Mouse (Mus musculus) lung, embryonic 16.5 days (tissue): ENCODE measurements around the gene Mecom. TPM values are rescaled to one million over a fixed set of nuclear protein-coding genes. Genes with fewer than 3 reads are reported as not detected.
"Not testable (repeated sequence)": the region's sequence is repeated elsewhere in the genome, so short reads cannot be mapped to it uniquely, and the experiment has no call there.

ENCODE experiments used
- ATAC-seq: fragments of 200-750 bp; cut with Nextera tagmentation; 2 replicates; pipeline ENCODE4 v1.8.0; 2017; ENCODE audit warnings: low read depth, mild to moderate bottlenecking, moderate library complexity
- H3K27ac ChIP-seq: fragments of 300-500 bp; sonication (generic); 2 replicates; pipeline ENCODE4 v1.5.1; 2014; ENCODE audit warnings: mild to moderate bottlenecking, control low read depth, low read length
- H3K27me3 ChIP-seq: fragments of 300-500 bp; sonication (generic); 2 replicates; pipeline ENCODE4 v1.6.1; 2014; ENCODE audit warnings: low read depth, low read length, mixed read lengths; ENCODE audit not compliant: control insufficient read depth, insufficient read depth
- H3K36me3 ChIP-seq: fragments of 300-500 bp; sonication (generic); 2 replicates; pipeline ENCODE4 v1.6.1; 2014; ENCODE audit warnings: low read length; ENCODE audit not compliant: control insufficient read depth, insufficient read depth
- H3K4me1 ChIP-seq: fragments of 300-500 bp; sonication (generic); replicated peaks from 2 replicates; pipeline ENCODE4 v1.6.1; 2014; ENCODE audit warnings: low read length, mixed read lengths; ENCODE audit not compliant: control insufficient read depth, insufficient read depth
- H3K4me2 ChIP-seq: fragments of 300-500 bp; sonication (generic); 2 replicates; pipeline ENCODE4 v1.6.1; 2014; ENCODE audit warnings: low read depth, low read length, control low read depth
- H3K4me3 ChIP-seq: fragments of 300-500 bp; sonication (generic); 2 replicates; pipeline ENCODE4 v1.5.1; 2014; ENCODE audit warnings: mild to moderate bottlenecking, low read length, control low read depth
- H3K9ac ChIP-seq: fragments of 300-500 bp; sonication (generic); 2 replicates; pipeline ENCODE4 v1.6.1; 2014; ENCODE audit warnings: low read length, control low read depth
- H3K9me3 ChIP-seq: fragments of 300-500 bp; sonication (generic); 2 replicates; pipeline ENCODE4 v1.6.1; 2016; ENCODE audit warnings: low read length; ENCODE audit not compliant: control insufficient read depth
- WGBS: fragments of 180-500 bp; shearing (Covaris S2); extraction: QIAGEN DNeasy Blood & Tissue Kit; methylation state at CpG from one replicate; pipeline ENCODE4 v1.1.7; 2014; 5-methylcytosine and 5-hydroxymethylcytosine counted together
- polyA plus RNA-seq: library from polyadenylated mRNA; unstranded; fragments of >200 nt; fragmentation: Nextera tagmentation; extraction: Ambion mirVana; gene quantifications from 2 replicates; pipeline ENCODE4 v1.2.1, GENCODE M21; 2015

Gene Mecom
- polyA plus RNA-seq, 1 experiment from 2014 or later: 73.4 TPM

DNA sequence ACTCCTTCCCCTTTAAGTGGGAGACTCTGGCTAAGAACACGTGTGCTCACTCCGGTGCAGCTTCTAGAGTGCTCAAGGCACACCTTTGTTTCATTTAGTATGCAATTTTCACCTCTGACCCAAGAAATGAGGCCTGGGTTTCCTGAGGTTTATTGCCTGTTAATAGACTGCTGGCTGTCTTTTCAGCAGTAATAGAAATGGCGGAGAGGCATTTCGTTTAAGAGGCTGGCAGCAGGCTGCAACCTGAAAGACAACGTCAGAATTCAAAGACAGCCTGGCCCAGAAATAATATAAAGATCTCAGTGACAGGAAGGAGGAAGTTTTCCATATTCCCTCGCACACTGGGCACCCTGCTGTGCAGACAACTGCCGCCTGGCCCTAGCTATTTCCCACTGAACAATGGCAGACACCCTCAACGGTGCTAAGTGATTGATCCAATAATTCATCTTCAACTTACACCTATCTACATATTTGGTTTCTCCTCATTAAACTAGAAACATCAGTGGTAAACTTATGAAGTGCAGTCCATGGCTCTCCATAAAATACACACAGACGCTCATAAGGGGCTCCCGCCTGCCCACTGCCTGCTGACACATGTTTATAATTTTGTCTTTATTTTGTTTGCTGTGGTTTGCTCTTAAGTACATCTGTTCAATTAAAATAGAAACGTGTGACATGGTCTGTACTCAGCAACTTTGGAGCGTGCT is 319.7 kb downstream of the Mecom start:
- H3K36me3 ChIP-seq: no peaks in the 10 kb centered on the region
- H3K4me1 ChIP-seq: peaks cover 6% of the 10 kb centered on the region; the same call in 1 of the 2 replicates
- no peak overlapping the region for H3K4me3 ChIP-seq
- no peak overlapping the region for H3K9ac ChIP-seq
- no peak for ATAC-seq
- H3K9me3 ChIP-seq: no peaks in the 10 kb centered on the region
- no peak overlapping the region for H3K4me2 ChIP-seq
- WGBS: 31% methylated on average over 12 of the region's 12 CpGs
- peak overlapping the region; percentile 47 for H3K27ac ChIP-seq
- no peaks in the 10 kb centered on the region for H3K27me3 ChIP-seq

DNA sequence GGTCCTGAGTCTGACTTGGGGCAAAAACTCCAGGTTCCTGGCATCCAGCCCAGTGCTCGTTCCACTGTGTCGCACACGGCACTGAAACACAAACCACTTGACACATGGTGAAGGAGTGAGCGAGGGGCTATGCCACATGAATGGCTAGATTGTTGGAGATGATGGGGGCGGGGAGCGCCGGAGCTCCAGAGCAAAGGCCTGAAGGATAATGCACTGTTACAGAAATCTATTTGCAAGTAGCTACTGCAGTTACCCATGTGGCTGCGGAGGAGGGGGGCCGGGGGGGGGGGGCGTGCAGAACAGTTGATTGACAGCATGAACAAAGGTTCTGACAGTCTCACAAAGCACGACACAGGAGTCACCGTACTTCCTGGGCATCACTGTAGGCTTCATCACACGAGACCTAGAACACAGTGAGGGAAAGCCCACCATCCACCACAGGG is 320.9 kb downstream of the Mecom start:
- H3K27me3 ChIP-seq: no peaks in the 10 kb centered on the region

DNA sequence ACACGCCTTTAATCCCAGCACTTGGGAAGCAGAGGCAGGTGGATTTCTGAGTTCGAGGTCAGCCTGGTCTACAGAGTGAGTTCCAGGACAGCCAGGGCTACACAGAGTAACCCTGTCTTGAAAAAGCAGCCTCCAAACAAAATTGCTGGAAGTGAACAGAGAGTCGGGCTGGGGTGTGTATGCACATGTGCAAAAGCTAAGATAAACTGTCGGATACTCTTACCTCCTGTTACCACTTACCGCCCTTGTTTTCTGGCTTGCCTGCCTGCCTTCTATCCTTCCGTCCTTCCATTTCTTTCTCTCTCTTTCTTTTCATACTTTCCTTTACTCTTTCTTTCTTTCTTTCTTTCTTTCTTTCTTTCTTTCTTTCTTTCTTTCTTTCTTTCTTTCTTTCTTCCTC is 322.6 kb downstream of the Mecom start:
- H3K27ac ChIP-seq, H3K27me3 ChIP-seq, H3K9ac ChIP-seq, ATAC-seq, H3K9me3 ChIP-seq, H3K36me3 ChIP-seq, H3K4me3 ChIP-seq, H3K4me2 ChIP-seq: not testable (repeated sequence)
- WGBS: 66% methylated on average over 6 of the region's 6 CpGs
- H3K4me1 ChIP-seq: peaks cover 14% of the 10 kb centered on the region

More for the DNA sequence above, 320.9 kb downstream of the Mecom start:
- H3K36me3 ChIP-seq: no peaks in the 10 kb centered on the region
- peak; percentile 91 for ATAC-seq
- no peak overlapping the region for H3K4me3 ChIP-seq
- peaks cover 6% of the 10 kb centered on the region; the same call in 1 of the 2 replicates for H3K4me1 ChIP-seq
- H3K9me3 ChIP-seq: no peaks in the 10 kb centered on the region
- no peak overlapping the region for H3K9ac ChIP-seq
- WGBS: 43% methylated on average over 12 of the region's 13 CpGs
- H3K4me2 ChIP-seq: no peak overlapping the region
- H3K27ac ChIP-seq: peak overlapping the region; percentile 37; the same call in 1 of the 2 replicates

DNA sequence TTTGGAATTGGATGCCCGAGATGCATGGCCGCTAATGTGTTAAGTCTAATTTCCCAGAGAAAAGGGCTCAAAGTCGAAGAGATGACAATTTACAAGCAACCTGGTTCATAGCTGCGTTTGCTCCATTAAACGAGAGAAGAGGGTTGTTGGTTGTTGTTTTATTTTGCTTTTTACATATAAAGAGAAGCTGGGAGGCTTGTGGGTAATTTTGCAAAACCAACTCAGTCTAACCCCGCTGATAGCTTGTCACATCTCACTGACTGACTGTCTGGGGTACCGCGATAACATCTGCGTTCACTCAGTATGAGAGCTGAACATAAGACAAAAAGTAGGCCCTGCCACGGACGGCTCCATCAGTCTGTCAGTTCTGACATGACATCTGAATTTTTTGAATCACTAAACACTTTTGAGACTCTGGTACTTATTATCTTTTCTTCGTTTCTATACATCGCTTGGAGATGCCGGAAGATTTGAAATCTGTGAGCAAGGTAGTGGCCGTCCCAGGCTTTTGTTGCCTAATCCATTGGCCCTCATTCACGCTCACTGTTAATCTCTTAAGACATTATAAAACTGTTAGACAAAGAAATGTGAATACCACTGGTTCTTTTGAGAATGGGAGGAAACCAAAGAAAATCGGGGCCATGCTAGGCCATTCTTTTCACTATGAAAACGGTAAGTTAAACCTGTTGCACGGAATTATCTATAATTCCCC is 327.0 kb downstream of the Mecom start:
- Histone ChIP-seq H3K4me1 (peaks cover 30% of the 10 kb centered on the region), H3K36me3 (no peaks in the 10 kb centered on the region), H3K27me3 (no peaks in the 10 kb centered on the region), H3K27ac (peak overlapping the region; percentile 53), H3K9me3 (no peaks in the 10 kb centered on the region), H3K4me3 (no peak overlapping the region), H3K4me2 (no peak overlapping the region), H3K9ac (no peak overlapping the region)
- no peak for ATAC-seq
- WGBS: 67% methylated on average over 19 of the region's 19 CpGs

DNA sequence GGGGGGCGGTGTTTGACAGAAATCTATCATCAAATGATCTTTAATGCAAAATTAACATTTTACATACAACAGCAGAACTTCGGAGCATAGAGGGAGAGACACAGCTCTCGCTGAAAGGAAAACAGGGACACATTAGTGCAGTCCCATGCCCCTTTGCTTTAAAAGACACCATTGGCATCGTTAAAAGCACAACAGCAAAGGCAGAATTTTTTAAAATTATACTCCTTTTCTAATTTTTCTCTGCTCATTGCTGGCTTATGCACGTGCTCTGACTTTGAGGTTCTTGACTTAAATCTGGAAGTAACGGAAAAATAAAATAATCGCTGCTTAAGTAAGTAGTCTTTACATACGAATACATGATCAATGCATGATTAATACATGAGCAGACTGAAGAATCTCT is 327.9 kb downstream of the Mecom start:
- peak overlapping the region; percentile 41 for H3K9ac ChIP-seq
- peak overlapping the region; percentile 63 for H3K4me2 ChIP-seq

DNA sequence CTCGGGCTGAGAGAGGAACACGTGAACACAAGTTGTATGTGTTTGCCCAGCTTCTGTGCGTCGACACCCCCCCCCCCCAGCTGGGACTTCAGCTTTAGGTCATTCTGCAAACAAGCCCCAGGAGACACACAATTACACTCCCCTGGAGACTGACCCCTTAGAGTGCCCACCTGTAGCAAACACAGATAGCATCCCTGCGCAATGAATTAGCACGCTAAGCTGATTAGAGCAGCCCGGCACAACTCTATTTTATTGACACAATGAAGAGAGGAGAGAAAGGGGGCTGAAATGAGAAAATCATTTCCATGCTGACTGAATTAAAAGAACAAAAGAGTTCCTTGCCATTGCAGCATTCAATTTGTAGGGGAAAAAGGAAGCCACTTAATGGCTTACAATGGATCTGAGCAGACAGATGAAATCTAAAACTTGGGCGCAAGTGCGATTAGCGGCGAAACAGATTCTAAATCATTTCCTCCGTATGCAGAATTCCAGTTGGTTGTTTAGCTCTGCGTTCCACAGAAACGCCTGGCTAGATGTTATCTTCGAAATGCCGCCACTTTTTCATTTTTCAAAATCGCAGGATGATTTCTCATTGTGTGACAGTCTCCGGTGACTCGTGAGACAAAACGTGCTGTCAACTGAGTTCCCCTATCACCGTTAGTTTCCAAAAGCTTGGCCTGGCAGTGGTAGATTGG is 328.5 kb downstream of the Mecom start:
- Histone ChIP-seq H3K36me3 (no peaks in the 10 kb centered on the region), H3K4me2 (peak overlapping the region; percentile 63), H3K4me1 (peaks cover 30% of the 10 kb centered on the region), H3K27me3 (no peaks in the 10 kb centered on the region), H3K9ac (peak overlapping the region; percentile 41), H3K4me3 (peak overlapping the region; percentile 38), H3K9me3 (no peaks in the 10 kb centered on the region), H3K27ac (peak overlapping the region; percentile 41)
- 6% methylated on average over 21 of the region's 21 CpGs for WGBS
- peak; percentile 68; the same call in 1 of the 2 replicates for ATAC-seq

More for the DNA sequence above, 327.9 kb downstream of the Mecom start:
- H3K4me1 ChIP-seq: peaks cover 30% of the 10 kb centered on the region
- H3K4me3 ChIP-seq: peak overlapping the region; percentile 38
- 38% methylated on average over 8 of the region's 8 CpGs for WGBS
- 0 out of 2 replicates have a peak, but pooled peaks have one; percentile 11 for ATAC-seq
- H3K9me3 ChIP-seq: no peaks in the 10 kb centered on the region
- H3K27ac ChIP-seq: peak overlapping the region; percentile 41
- H3K27me3 ChIP-seq: no peaks in the 10 kb centered on the region
- H3K36me3 ChIP-seq: no peaks in the 10 kb centered on the region

DNA sequence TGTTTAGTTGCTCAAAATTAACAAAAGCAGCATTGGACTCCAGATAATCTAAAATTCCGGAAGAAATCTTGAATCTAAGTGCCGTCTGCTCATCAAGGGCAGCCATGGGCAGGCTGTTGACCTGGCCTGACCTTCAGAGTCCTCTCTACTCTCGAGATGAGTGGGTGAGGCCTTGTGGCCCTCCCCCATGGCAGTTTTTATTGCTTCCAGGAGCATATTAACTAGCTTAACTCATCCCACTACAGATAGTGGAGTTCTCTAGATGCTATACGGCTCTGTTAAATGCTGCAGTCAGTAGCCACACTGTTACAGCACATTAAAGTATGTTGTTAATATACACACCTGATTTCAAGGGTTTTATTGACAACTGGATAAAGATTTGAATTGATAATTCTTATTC is 333.2 kb downstream of the Mecom start:
- 52% methylated on average over 4 of the region's 4 CpGs for WGBS
- Histone ChIP-seq H3K9ac (no peak overlapping the region), H3K9me3 (no peaks in the 10 kb centered on the region), H3K4me3 (no peak overlapping the region), H3K27me3 (no peaks in the 10 kb centered on the region), H3K36me3 (no peaks in the 10 kb centered on the region), H3K4me1 (peaks cover 38% of the 10 kb centered on the region), H3K27ac (no peak overlapping the region), H3K4me2 (no peak overlapping the region)
- no peak for ATAC-seq

DNA sequence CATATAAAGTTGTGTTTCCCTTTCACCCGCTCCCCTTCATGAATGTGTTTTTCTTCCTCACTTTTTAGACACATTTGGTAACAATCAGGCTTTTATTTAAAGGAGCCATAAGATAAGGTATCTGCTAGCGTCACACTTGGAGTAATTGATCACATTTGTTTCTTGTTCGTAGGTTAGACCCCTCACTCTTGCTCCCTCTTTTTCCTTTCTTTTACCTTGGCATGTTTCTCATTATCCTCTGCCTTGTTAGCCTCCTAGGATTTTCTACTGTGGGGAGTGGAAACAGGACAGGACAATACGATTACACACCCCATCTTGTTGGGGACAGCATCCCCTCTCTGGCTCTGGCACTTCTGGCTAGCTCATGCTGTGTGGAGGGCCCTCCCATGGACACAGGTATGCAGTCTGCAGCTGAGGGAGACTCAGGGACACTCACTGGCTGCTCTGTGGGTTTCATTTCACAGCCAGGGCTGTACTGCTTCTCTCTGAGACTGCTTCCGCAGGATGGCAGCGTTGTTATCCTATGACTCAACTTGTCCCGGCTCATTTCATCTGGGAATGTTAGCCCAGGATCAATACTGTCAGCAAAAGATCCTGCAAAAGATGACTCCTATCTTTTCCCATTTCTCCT is 334.2 kb downstream of the Mecom start:
- Histone ChIP-seq H3K9me3 (no peaks in the 10 kb centered on the region), H3K9ac (no peak overlapping the region), H3K27me3 (no peaks in the 10 kb centered on the region), H3K4me1 (peaks cover 29% of the 10 kb centered on the region), H3K27ac (peak overlapping the region; percentile 4), H3K4me3 (no peak overlapping the region), H3K4me2 (no peak overlapping the region), H3K36me3 (no peaks in the 10 kb centered on the region)
- ATAC-seq: peak; percentile 65; the same call in 1 of the 2 replicates
- WGBS: 32% methylated on average over 7 of the region's 7 CpGs
